Mouse (Mus musculus): ENCODE results near the gene Cyp2e1.

DNA sequence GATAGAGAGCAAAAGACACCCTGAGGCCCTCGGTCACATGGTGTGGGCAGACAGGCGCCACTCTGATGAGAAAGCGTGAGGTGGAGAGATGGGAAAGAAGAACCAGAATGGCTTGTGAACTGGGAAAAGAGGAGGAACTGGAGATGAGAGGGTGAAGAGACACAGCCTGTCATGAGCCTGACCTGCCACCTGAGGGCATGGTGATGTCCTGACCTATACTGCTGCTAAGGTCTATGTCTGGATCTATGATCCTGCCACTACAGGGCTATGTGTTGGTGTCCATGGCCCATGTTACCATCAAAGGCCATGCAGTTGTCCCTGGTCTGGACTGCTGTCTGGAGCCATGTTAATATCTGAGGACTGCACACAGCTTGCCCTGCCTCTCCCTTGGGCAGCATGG lies 34.1 kb downstream of the Cyp2e1 start:
- TF ChIP-seq CHD2 (IDR thresholded peaks at IDR 0.05; ENCODE audit: low read depth, low read length) (no peak), MAFK (IDR thresholded peaks at IDR 0.05; ENCODE audit: insufficient read depth, low read depth, low read length) (no peak)
